Mouse (Mus musculus) urinary bladder, adult 2 months (tissue): ENCODE data around the gene Etv6. TPM values are rescaled to one million over a fixed set of nuclear protein-coding genes. Genes with fewer than 3 reads are reported as not detected.

Experiments used
- DNase-seq: peaks from one replicate; pipeline ENCODE4 v3.0.0; 2022; ENCODE audit warnings: low spot score
- polyA plus RNA-seq: library from polyadenylated mRNA; depleted of rRNA; stranded (reverse); fragments of >200 nt; gene quantifications from 2 replicates; pipeline ENCODE4 v1.2.3, GENCODE M21; 2012

Etv6 gene
- polyA plus RNA-seq, 1 experiment, result 29.9 TPM

- no peak for DNase-seq
Measured at GRCm38 (mm10) chr6:134251364-134251763, 215.9 kb downstream of the Etv6 start.

- no peak for DNase-seq
Measured at GRCm38 (mm10) chr6:134252081-134252755, 216.7 kb downstream of the Etv6 start.

GRCm38 (mm10) chr6:134256369-134256768, 220.9 kb downstream of the Etv6 start:
- DNase-seq, result no peak

GRCm38 (mm10) chr6:134259913-134260312, 224.4 kb downstream of the Etv6 start:
- DNase-seq, result no peak

- no peak for DNase-seq
Measured at GRCm38 (mm10) chr6:134261904-134262303, 226.4 kb downstream of the Etv6 start.

- DNase-seq, result no peak
Measured at GRCm38 (mm10) chr6:134262383-134262782, 226.9 kb downstream of the Etv6 start.

GRCm38 (mm10) chr6:134262911-134263607, 227.6 kb downstream of the Etv6 start:
- no peak for DNase-seq

GRCm38 (mm10) chr6:134273884-134274283, 238.4 kb downstream of the Etv6 start:
- no peak for DNase-seq

- DNase-seq, result no peak
Measured at GRCm38 (mm10) chr6:134276954-134277353, 241.5 kb downstream of the Etv6 start.

GRCm38 (mm10) chr6:134282095-134282494, 246.6 kb downstream of the Etv6 start:
- no peak for DNase-seq

- no peak for DNase-seq
Measured at GRCm38 (mm10) chr6:134291823-134292222, 256.3 kb downstream of the Etv6 start.

- DNase-seq, result no peak
Measured at GRCm38 (mm10) chr6:134292404-134292803, 256.9 kb downstream of the Etv6 start.

GRCm38 (mm10) chr6:134293615-134294508, 258.4 kb downstream of the Etv6 start:
- no peak for DNase-seq

GRCm38 (mm10) chr6:134297884-134298619, 262.6 kb downstream of the Etv6 start:
- DNase-seq, result no peak

GRCm38 (mm10) chr6:134301951-134302350, 266.5 kb downstream of the Etv6 start:
- DNase-seq, result no peak

GRCm38 (mm10) chr6:134311346-134311745, 275.8 kb downstream of the Etv6 start:
- DNase-seq, result no peak

GRCm38 (mm10) chr6:134312571-134312970, 277.1 kb downstream of the Etv6 start:
- DNase-seq, result no peak

GRCm38 (mm10) chr6:134317371-134317770, 281.9 kb downstream of the Etv6 start:
- DNase-seq, result no peak
